Mouse (Mus musculus): ENCODE measurements around the gene Olfr589.
"Not testable (repeated sequence)": the region's sequence is repeated elsewhere in the genome, so short reads cannot be mapped to it uniquely, and the experiment has no call there.

Olfr589 gene

GRCm38 (mm10) chr7:103156256-103156655, at the start of gene Olfr589:
Gene Olfr589, minus strand, starts transcription at chr7:103156356.
- DNase-seq (ENCODE audit: low spot score in 2 of 2): no peak

- not testable (repeated sequence) for DNase-seq (ENCODE audit: low spot score in 2 of 2)
Measured at GRCm38 (mm10) chr7:103184503-103184902, 28.3 kb upstream of the Olfr589 start, which contains the start of gene Olfr592. Gene Olfr592, plus strand, starts transcription at chr7:103184803.

- no peak for DNase-seq (ENCODE audit: low spot score in 2 of 2)
Measured at GRCm38 (mm10) chr7:103178240-103178639, 22.1 kb upstream of the Olfr589 start, which contains the start of gene Olfr591. Gene Olfr591, minus strand, starts transcription at chr7:103178340.

GRCm38 (mm10) chr7:103169697-103170096, 13.5 kb upstream of the Olfr589 start:
- DNase-seq (ENCODE audit: low spot score in 2 of 2): no peak

- no peak for DNase-seq (ENCODE audit: low spot score in 2 of 2)
Measured at GRCm38 (mm10) chr7:103140579-103140978, 15.6 kb downstream of the Olfr589 start, which contains the start of gene Olfr588-ps1. Gene Olfr588-ps1, plus strand, starts transcription at chr7:103140879.

- DNase-seq (ENCODE audit: low spot score in 2 of 2): no peak
Measured at GRCm38 (mm10) chr7:103125538-103125937, 30.6 kb downstream of the Olfr589 start, which contains the start of gene Olfr586. Gene Olfr586, minus strand, starts transcription at chr7:103125638.

GRCm38 (mm10) chr7:103119406-103119805, 36.8 kb downstream of the Olfr589 start:
- no peak for DNase-seq (ENCODE audit: low spot score in 2 of 2)

Measured in urinary bladder, adult 18-20 months (tissue).